Mouse (Mus musculus) forebrain, embryonic 16.5 days (tissue): ENCODE measurements around the gene Ltbp2. TPM values are rescaled to one million over a fixed set of nuclear protein-coding genes. Genes with fewer than 3 reads are reported as not detected.
A peak's percentile ranks its signal among the peaks of the same experiment; 100 is the strongest.

Source experiments
- ATAC-seq: fragments of 200-750 bp; cut with Nextera tagmentation; 2 replicates; pipeline ENCODE4 v1.8.0; 2017; ENCODE audit warnings: mild to moderate bottlenecking, moderate library complexity
- H3K27ac ChIP-seq: fragments of 300-500 bp; sonication (generic); 2 replicates; pipeline ENCODE4 v1.5.1; 2014; ENCODE audit warnings: low read length, control low read depth
- H3K27me3 ChIP-seq: fragments of 300-500 bp; sonication (generic); replicated peaks from 2 replicates; pipeline ENCODE4 v1.6.1; 2014; ENCODE audit warnings: low read length; ENCODE audit not compliant: control insufficient read depth, insufficient read depth
- H3K36me3 ChIP-seq: fragments of 300-500 bp; sonication (generic); 2 replicates; pipeline ENCODE4 v1.6.1; 2014; ENCODE audit not compliant: control insufficient read depth, insufficient read depth
- H3K4me1 ChIP-seq: fragments of 300-500 bp; sonication (generic); replicated peaks from 2 replicates; pipeline ENCODE4 v1.6.1; 2014; ENCODE audit warnings: low read length; ENCODE audit not compliant: control insufficient read depth, insufficient read depth
- H3K4me2 ChIP-seq: fragments of 300-500 bp; sonication (generic); 2 replicates; pipeline ENCODE4 v1.6.1; 2014; ENCODE audit warnings: mild to moderate bottlenecking, low read length, control low read depth
- H3K4me3 ChIP-seq: fragments of 300-500 bp; sonication (generic); replicated peaks from 2 replicates; pipeline ENCODE4 v1.5.1; 2014; ENCODE audit warnings: mild to moderate bottlenecking, low read length, control low read depth
- H3K9ac ChIP-seq: fragments of 300-500 bp; sonication (generic); replicated peaks from 2 replicates; pipeline ENCODE4 v1.6.1; 2014; ENCODE audit warnings: low read depth, low read length, control low read depth
- H3K9me3 ChIP-seq: fragments of 300-500 bp; sonication (generic); 2 replicates; pipeline ENCODE4 v1.6.1; 2016; ENCODE audit warnings: low read length; ENCODE audit not compliant: control insufficient read depth
- WGBS: fragments of 180-500 bp; shearing (Covaris S2); extraction: QIAGEN DNeasy Blood & Tissue Kit; methylation state at CpG from one replicate; pipeline ENCODE4 v1.1.7; 2014; 5-methylcytosine and 5-hydroxymethylcytosine counted together
- polyA plus RNA-seq: library from polyadenylated mRNA; unstranded; fragments of >200 nt; fragmentation: Nextera tagmentation; extraction: Ambion mirVana; gene quantifications from 2 replicates; pipeline ENCODE4 v1.2.1, GENCODE M21; 2015

Ltbp2 gene
- polyA plus RNA-seq, 1 experiment from 2014 or later = 0.30 TPM

DNA sequence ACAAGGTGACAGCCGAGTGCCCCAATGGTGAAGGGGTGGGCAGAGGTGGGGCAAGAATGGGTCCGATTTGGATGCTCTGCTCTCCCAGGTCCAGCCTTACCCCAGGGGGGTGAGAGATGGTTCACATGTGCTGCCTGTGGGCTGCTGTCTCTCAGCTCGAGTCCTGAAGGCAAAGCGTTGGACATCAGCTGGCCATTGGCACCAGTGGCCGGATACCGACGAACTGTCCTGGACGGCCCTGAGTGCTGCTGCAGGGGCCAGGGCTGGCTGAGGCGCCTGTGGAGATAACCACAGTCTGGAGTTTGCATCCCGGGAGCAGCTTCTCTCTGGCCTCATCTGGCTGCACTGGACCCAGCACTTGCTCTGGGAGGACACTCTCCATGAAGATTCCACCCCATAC is 44.7 kb downstream of the Ltbp2 start:
- H3K9ac ChIP-seq = no peak overlapping the region
- H3K4me1 ChIP-seq = no peaks in the 10 kb centered on the region
- H3K36me3 ChIP-seq = no peaks in the 10 kb centered on the region
- H3K4me2 ChIP-seq = no peak overlapping the region
- no peaks in the 10 kb centered on the region for H3K27me3 ChIP-seq
- no peak for ATAC-seq
- no peak overlapping the region for H3K4me3 ChIP-seq
- no peaks in the 10 kb centered on the region for H3K9me3 ChIP-seq
- H3K27ac ChIP-seq = no peak overlapping the region
- WGBS = 80% methylated on average over 10 of the region's 10 CpGs

DNA sequence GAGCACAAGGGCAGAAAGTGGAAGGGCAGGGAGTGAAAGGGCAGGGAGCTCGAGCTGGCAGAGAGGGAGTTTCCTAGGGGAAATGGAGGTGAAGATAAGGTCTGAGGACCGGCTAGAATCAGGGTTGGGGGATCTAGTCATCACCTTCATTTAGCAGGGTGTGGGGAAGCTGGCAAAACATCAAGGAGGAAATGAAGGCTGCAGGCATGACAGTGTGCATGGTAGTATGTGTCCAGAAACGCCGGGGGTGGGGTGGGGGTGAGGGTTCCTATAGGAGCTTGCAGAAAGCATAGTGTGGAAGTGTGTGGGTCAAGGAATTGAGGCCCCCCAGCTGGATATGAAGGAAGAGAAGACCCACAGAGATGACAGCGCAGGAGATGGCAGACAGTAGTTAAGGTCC is 45.2 kb downstream of the Ltbp2 start:
- no peak overlapping the region for H3K4me2 ChIP-seq
- H3K4me3 ChIP-seq = no peak overlapping the region
- no peak overlapping the region for H3K9ac ChIP-seq
- WGBS = 85% methylated on average over 5 of the region's 5 CpGs
- no peaks in the 10 kb centered on the region for H3K4me1 ChIP-seq
- no peaks in the 10 kb centered on the region for H3K36me3 ChIP-seq
- no peaks in the 10 kb centered on the region for H3K9me3 ChIP-seq
- no peak for ATAC-seq
- no peaks in the 10 kb centered on the region for H3K27me3 ChIP-seq
- no peak overlapping the region for H3K27ac ChIP-seq

DNA sequence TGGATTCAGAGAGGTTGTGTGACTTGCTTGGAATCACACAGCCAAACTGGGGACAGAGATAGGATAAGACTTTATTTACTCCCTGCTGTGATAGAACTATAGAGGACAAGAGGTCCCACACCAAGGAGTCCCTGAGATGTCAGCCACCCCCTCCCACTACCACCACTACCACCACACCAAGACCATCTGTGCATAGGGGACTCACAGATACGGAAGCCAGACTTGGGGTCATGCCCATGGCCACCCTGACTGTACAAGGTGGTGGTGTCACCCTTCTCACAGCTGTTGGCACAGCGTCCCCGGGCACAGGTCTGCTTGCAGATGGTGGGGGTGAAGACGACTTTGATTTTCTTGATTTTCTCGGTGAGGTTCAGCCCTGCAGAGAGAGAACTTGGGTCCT is 45.9 kb downstream of the Ltbp2 start:
- no peak overlapping the region for H3K9ac ChIP-seq
- no peaks in the 10 kb centered on the region for H3K4me1 ChIP-seq
- no peaks in the 10 kb centered on the region for H3K9me3 ChIP-seq
- no peak for ATAC-seq
- H3K4me3 ChIP-seq = no peak overlapping the region
- H3K36me3 ChIP-seq = no peaks in the 10 kb centered on the region
- no peak overlapping the region for H3K4me2 ChIP-seq
- H3K27me3 ChIP-seq = no peaks in the 10 kb centered on the region
- 91% methylated on average over 5 of the region's 5 CpGs for WGBS
- H3K27ac ChIP-seq = no peak overlapping the region

DNA sequence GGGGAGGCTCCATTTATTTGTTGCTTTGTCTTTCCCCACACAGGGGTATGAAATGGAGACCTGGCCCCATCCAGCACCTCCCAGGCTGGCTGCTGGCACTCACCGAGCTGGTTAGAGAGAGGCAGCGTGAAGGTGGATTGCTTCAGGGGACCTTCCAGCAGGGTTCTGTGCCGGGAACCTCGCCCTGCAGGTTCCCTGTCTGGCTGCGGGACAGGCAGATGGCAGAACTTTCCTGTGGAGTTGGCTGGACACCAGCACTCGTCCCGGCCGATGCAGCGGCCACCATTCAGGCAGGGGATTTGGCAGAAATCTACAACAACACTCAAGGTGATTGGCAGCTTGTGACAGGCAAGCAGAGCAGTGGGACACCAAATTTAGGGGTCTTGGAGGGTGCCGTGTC is 46.4 kb downstream of the Ltbp2 start:
- Histone ChIP-seq H3K9me3 (no peaks in the 10 kb centered on the region), H3K4me1 (no peaks in the 10 kb centered on the region), H3K27ac (no peak overlapping the region), H3K4me2 (no peak overlapping the region), H3K4me3 (no peak overlapping the region), H3K27me3 (no peaks in the 10 kb centered on the region), H3K36me3 (no peaks in the 10 kb centered on the region), H3K9ac (no peak overlapping the region)
- ATAC-seq = no peak
- WGBS = 57% methylated on average over 10 of the region's 10 CpGs

DNA sequence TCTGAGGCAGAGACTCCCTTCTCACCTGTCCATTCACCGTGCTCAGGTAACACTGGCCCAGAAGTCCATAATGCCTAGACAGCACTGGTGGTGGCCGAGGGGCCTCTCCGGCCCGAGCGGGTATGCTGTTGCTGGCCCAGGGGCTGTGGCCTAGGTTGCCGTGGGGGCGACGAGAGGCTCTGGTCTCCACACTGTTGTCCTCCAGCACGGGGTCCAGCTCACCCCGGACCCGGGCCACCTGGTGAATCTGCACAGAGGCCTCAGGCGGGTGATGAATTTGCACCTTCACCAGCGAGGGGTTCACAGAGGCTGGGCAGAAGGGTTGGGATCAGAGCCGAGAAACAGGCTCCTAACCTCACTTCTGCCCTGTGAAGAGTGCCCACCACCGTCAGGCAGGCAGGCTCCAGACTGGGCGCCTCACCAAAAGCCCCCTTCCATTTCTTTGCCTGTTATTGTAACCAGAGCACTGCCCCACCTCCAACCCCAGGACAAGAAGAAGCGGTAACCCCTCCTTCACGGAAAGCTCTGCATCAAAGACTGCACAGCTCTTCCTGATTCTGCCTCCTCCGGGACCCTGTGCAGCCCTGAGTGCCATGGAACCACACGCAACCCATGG is 47.1 kb downstream of the Ltbp2 start:
- Histone ChIP-seq H3K36me3 (no peaks in the 10 kb centered on the region), H3K27ac (no peak overlapping the region), H3K9me3 (no peaks in the 10 kb centered on the region), H3K9ac (no peak overlapping the region), H3K27me3 (no peaks in the 10 kb centered on the region), H3K4me3 (no peak overlapping the region), H3K4me1 (no peaks in the 10 kb centered on the region), H3K4me2 (no peak overlapping the region)
- ATAC-seq = no peak
- WGBS = 79% methylated on average over 20 of the region's 20 CpGs

DNA sequence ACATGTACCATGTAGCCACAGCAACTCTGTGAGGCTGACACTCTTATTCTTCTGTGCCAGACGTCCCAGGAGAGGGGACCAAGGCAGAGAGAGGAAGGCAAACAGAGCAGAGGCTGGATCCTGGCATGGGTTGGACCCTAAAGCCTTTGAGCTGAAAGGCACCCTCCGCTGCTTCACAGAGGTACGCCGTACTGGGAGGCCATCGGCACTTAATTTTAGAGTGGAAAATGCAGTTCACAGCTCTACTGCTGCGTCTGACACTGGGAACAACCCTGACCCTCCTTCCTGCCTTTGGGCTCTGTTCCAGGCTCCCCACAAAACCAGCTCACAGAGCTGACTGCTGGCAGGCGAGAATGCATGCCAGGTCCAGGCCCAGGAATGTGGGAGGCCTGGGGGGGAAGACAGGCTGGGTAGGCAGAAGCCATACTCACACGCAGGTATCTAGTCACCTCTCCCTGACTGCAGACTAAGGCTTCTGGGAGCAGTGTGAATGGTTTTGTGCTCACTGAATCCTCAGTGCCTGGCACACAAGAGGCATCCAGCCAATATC is 48.9 kb downstream of the Ltbp2 start:
- no peak for ATAC-seq
- no peak overlapping the region for H3K4me2 ChIP-seq
- no peak overlapping the region for H3K9ac ChIP-seq
- no peaks in the 10 kb centered on the region for H3K27me3 ChIP-seq
- 53% methylated on average over 8 of the region's 8 CpGs for WGBS
- no peaks in the 10 kb centered on the region for H3K36me3 ChIP-seq
- H3K4me1 ChIP-seq = no peaks in the 10 kb centered on the region
- no peak overlapping the region for H3K4me3 ChIP-seq
- no peaks in the 10 kb centered on the region for H3K9me3 ChIP-seq
- H3K27ac ChIP-seq = no peak overlapping the region

DNA sequence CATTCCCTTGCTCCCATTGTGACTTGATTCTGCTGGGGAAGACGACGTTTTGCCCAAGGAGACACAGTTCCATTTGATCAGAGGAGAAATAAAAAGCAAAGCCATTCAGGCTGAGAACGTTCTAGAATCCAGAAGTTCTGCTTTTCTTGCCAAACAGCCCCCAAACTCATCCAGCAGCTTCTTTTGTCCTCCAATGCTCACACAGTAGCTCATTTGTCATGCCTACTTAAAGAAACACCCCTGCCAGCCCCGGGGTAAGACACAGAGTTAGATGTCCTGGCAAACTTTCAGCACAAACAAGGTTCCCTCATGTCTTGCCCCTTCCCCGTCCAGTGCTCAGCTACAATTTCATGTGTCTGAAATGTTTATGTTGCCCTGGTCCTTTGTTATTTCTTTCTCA is 52.1 kb downstream of the Ltbp2 start:
- Histone ChIP-seq H3K27me3 (no peaks in the 10 kb centered on the region), H3K4me3 (no peak overlapping the region), H3K4me2 (no peak overlapping the region), H3K9me3 (no peaks in the 10 kb centered on the region), H3K9ac (no peak overlapping the region), H3K4me1 (peaks cover 5% of the 10 kb centered on the region; the same call in 1 of the 2 replicates), H3K36me3 (no peaks in the 10 kb centered on the region), H3K27ac (no peak overlapping the region)
- 52% methylated on average over 5 of the region's 5 CpGs for WGBS
- no peak for ATAC-seq

DNA sequence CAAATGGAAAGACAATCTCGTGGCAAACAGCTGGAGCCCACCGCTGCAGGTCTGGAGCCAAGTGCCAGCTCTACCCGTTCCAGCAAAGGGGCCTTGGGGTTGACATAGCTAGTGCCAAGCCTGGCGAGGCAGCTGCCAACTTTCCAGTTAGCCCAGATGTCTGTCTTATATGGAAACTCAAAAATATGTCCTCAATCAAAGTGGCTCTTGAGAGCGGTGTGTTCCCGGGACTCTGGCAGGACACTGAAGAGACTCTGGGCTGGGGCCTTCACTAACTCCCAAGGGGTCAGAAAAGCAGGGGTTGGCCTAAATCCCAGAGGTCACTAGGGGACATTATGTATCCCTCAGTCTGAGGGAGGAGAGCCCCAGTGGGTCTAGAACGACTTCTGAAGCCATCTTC is 52.7 kb downstream of the Ltbp2 start:
- no peaks in the 10 kb centered on the region for H3K36me3 ChIP-seq
- no peak overlapping the region for H3K4me2 ChIP-seq
- peaks cover 6% of the 10 kb centered on the region; the same call in 1 of the 2 replicates for H3K4me1 ChIP-seq
- no peak overlapping the region for H3K27ac ChIP-seq
- no peaks in the 10 kb centered on the region for H3K9me3 ChIP-seq
- no peak overlapping the region for H3K9ac ChIP-seq
- no peak for ATAC-seq
- WGBS = 76% methylated on average over 7 of the region's 7 CpGs
- H3K27me3 ChIP-seq = no peaks in the 10 kb centered on the region
- no peak overlapping the region for H3K4me3 ChIP-seq

DNA sequence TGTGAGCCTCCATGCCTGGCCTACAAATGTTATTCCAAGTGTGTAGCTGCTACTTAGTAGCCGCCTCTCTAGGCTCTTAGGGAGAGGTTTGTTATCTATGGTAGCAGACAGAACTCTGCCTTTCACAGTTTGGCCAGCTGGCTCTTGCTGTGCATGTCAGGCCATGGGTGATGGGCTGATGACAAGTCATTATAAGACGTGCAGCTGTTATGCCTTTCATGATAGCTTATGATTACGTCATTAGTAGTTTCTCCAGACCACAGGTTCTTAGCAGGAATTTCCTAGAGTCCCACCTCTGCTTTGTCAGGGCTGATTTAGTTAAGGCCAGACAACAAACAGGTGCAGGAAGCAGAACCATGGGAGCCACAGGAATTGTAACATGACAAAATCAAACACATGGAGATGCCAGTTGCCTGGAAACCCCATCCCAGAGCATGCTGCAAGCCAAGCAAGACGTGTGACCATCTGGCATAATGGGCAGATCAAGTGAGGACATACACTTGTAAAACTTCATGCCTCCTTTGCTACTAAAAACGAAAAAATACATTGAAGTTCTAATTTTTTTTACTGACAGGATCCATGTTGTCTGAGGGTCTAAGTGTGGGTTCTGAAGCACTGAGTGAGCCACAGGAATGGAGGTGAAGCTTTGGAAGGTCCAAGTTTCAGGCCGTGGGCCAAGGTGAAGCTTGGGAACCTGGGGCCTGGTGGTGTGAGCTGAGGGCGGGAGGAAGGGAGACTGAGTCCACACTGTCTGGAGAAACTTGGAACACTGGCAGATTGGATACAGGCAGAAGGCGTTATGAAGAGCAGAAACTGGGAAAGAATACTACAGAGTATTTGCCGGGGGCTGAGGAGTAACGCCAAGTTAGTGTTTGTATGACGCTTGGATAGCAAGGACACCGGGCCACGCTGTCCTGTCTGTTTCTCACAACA is 56.8 kb downstream of the Ltbp2 start:
- H3K9ac ChIP-seq = no peak overlapping the region
- peak; percentile 45; the same call in 1 of the 2 replicates for ATAC-seq

More for the DNA sequence above, 56.8 kb downstream of the Ltbp2 start:
- Histone ChIP-seq H3K4me2 (no peak overlapping the region), H3K27ac (no peak overlapping the region; the same call in 1 of the 2 replicates), H3K36me3 (no peaks in the 10 kb centered on the region), H3K27me3 (no peaks in the 10 kb centered on the region), H3K4me3 (no peak overlapping the region), H3K9me3 (no peaks in the 10 kb centered on the region), H3K4me1 (peaks cover 6% of the 10 kb centered on the region; the same call in 1 of the 2 replicates)
- WGBS = 78% methylated on average over 13 of the region's 13 CpGs
